8 mouse cellular contexts compared by ENCODE assay signal in the genomic region with DNA sequence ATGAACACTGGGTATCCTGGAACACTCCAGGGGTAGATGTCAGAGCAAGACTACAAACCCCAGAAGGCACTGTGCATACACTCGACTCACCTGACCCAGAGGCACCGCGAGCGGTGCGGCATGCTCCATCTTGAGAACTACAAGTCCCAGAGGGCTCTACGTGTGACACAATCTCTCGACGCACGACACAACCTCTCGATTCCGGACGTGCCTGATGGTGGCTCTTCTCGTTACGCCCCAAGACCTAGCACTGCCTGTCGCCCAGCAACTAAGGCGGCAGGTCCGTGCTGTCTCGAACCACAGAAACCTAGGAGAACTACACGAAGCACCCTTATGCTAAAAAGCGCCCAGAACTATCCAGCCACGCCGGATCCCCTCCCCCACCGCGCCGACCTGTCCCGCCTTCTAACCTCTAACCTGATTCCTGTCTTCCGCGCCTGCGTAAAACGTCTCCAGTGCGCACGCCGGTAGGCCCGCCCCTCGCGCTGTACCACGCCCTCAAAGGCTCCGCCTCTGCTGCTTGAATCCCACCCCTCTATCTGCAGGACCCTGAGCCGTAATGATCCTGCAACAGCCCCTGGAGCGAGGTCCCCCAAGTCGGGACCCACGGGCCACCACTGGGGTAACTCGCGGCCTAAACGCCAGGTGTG. TPM values are rescaled to one million over a fixed set of nuclear protein-coding genes. Genes with fewer than 3 reads are reported as not detected.
DNase-seq lines count a peak whose midpoint lies in the region; ATAC-seq lines count a peak whose summit lies in the region.

TSS of gene Hcfc1r1 (plus strand) at position 173 of the 650 bp plus-strand sequence.
TSS of gene Thoc6 (minus strand) at position 459 of the 650 bp plus-strand sequence.

- 0 out of 2 replicates have a peak, but pooled peaks cover 2% of the 10 kb centered on the region for H3K36me3 ChIP-seq in hindbrain, embryonic 16.5 days (ENCODE audit: control insufficient read depth, insufficient read depth, low read length)
- H3K36me3 ChIP-seq in macrophage (ENCODE audit: inconsistent target): peaks cover 14% of the 10 kb centered on the region

- peak; percentile 96 for ATAC-seq in hindbrain, embryonic 16.5 days

- WGBS in hindbrain, embryonic 16.5 days: 0% methylated on average over 45 of the region's 45 CpGs
- WGBS in macrophage (ENCODE audit: missing documents): under 1% methylated on average over 43 of the region's 45 CpGs

- no peaks in the 10 kb centered on the region for H3K9me3 ChIP-seq in hindbrain, embryonic 16.5 days (ENCODE audit: control insufficient read depth, low read length)

- DNase-seq in WW6 (ENCODE audit: low read depth, low spot score): peak; percentile 91
- DNase-seq in cerebellum, postnatal 4 days (ENCODE audit: low spot score in 2 of 2): peak; percentile 78 to 86
- peak; percentile 93 for DNase-seq in gastrocnemius, adult 18-20 months (ENCODE audit: low spot score)
- peak; percentile 90 to 93 for DNase-seq in left cerebral cortex, adult 18-20 months (ENCODE audit: low spot score in 2 of 2)
- DNase-seq in right cerebral cortex, adult 18-20 months: peak; percentile 96
- peak; percentile 68 for DNase-seq in urinary bladder, postnatal 10 days (ENCODE audit: low spot score)

- peak within 1 kb of the TSS; percentile 74 for H3K4me3 ChIP-seq in hindbrain, embryonic 16.5 days (ENCODE audit: low read length)
- peak within 1 kb of the TSS; percentile 82 for H3K4me3 ChIP-seq in macrophage (ENCODE audit: inconsistent target)

- H3K4me2 ChIP-seq in hindbrain, embryonic 16.5 days (ENCODE audit: low read length): peak within 1 kb of the TSS; percentile 84

- peak within 1 kb of the TSS; percentile 85 for H3K27ac ChIP-seq in hindbrain, embryonic 16.5 days (ENCODE audit: low read depth, low read length)
- peak within 1 kb of the TSS; percentile 81 for H3K27ac ChIP-seq in macrophage

- peaks cover 18% of the 10 kb centered on the region; the same call in 1 of the 2 replicates for H3K79me2 ChIP-seq in macrophage (ENCODE audit: inconsistent target)

- peak within 1 kb of the TSS; percentile 83 for H3K9ac ChIP-seq in hindbrain, embryonic 16.5 days (ENCODE audit: low read depth, low read length)

- H3K27me3 ChIP-seq in hindbrain, embryonic 16.5 days (replicated peaks; ENCODE audit: control insufficient read depth, insufficient read depth, low read length): peaks cover 16% of the 10 kb centered on the region

- peaks cover 32% of the 10 kb centered on the region for H3K4me1 ChIP-seq in hindbrain, embryonic 16.5 days (ENCODE audit: control insufficient read depth, insufficient read depth, low read depth, low read length)

RNA-seq across cellular contexts. Expression of gene Hcfc1r1, which starts in this region (rescaled TPM):
- 100 to 1,000 TPM; 135 to 138 TPM for total RNA-seq in gastrocnemius, adult 18-20 months (2021)
- 150 and 153 TPM in 2 replicates for polyA plus RNA-seq in hindbrain, embryonic 16.5 days (2015; fragmentation: Nextera tagmentation; extraction: Ambion mirVana)
- total RNA-seq in left cerebral cortex, adult 18-20 months (2021): 100 to 1,000 TPM; 126 to 130 TPM
- total RNA-seq in macrophage (2018; cell fraction: chromatin; rRNA removed): 10 to 100 TPM in 1 of 26 experiments, 1 to 10 TPM in 22, not detected in 3; 1.3 to 23.4 (median 3.5) TPM
- total RNA-seq in macrophage (2018; cell fraction: cytosol; rRNA removed): 100 to 1,000 TPM in 25 of 26 experiments, 10 to 100 TPM in 1; 99.3 to 148 (median 119) TPM
- 10 to 100 TPM in 21 of 26 experiments, 1 to 10 TPM in 5; 8.7 to 30.7 (median 17.1) TPM for total RNA-seq in macrophage (2018; cell fraction: nucleus; rRNA removed)
- polyA plus RNA-seq in macrophage (2018): 90.7 to 174 TPM (median 112 TPM) in 3 replicates

RNA-seq across cellular contexts. Expression of gene Thoc6, which starts in this region (rescaled TPM):
- 1 to 10 TPM; 6.9 to 9.9 TPM for total RNA-seq in gastrocnemius, adult 18-20 months (2021)
- 41.3 and 42.1 TPM in 2 replicates for polyA plus RNA-seq in hindbrain, embryonic 16.5 days (2015; fragmentation: Nextera tagmentation; extraction: Ambion mirVana)
- 1 to 10 TPM; 5.3 to 6.8 TPM for total RNA-seq in left cerebral cortex, adult 18-20 months (2021)
- total RNA-seq in macrophage (2018; cell fraction: chromatin; rRNA removed): 10 to 100 TPM in 22 of 26 experiments, 1 to 10 TPM in 4; 6.1 to 20.8 (median 12.7) TPM
- 10 to 100 TPM; 11.4 to 17.3 (median 13.7) TPM for total RNA-seq in macrophage (2018; cell fraction: cytosol; rRNA removed)
- 10 to 100 TPM in 22 of 26 experiments, 1 to 10 TPM in 4; 7.4 to 19.6 (median 11.9) TPM for total RNA-seq in macrophage (2018; cell fraction: nucleus; rRNA removed)
- 11.0 to 17.8 TPM (median 16.3 TPM) in 3 replicates for polyA plus RNA-seq in macrophage (2018)

Comparison
In these comparisons a context has a peak if more than half of its experiments do, and no peak if none do; other contexts are left out.
1. Peak in every context shown above with its lines: DNase-seq, ATAC-seq, H3K4me3 ChIP-seq and H3K27ac ChIP-seq.